Mouse (Mus musculus): ENCODE measurements around the gene Vill. TPM values are rescaled to one million over a fixed set of nuclear protein-coding genes. Genes with fewer than 3 reads are reported as not detected.
A peak's percentile ranks its signal among the peaks of the same experiment; 100 is the strongest.

Vill gene
- polyA plus RNA-seq, 1 experiment from 2014 or later, result 9.8 TPM

GRCm38 (mm10) chr9:119089437-119089836 lies 36.9 kb downstream of the Vill start:
- no peak for ATAC-seq (ENCODE audit: low FRiP score, low read depth)
- no peak overlapping the region; the same call in 1 of the 2 replicates for H3K4me2 ChIP-seq (replicated peaks)
- peaks cover 16% of the 10 kb centered on the region for H3K27me3 ChIP-seq (replicated peaks)
- peaks cover 55% of the 10 kb centered on the region for H3K4me1 ChIP-seq
- H3K9ac ChIP-seq, result no peak overlapping the region
- H3K4me3 ChIP-seq, result no peak overlapping the region
- no peaks in the 10 kb centered on the region for H3K36me3 ChIP-seq
- no peak overlapping the region for H3K27ac ChIP-seq
- H3K9me3 ChIP-seq, result no peaks in the 10 kb centered on the region
- WGBS, result 33% methylated on average over 7 of the region's 7 CpGs

GRCm38 (mm10) chr9:119090462-119090861 lies 37.9 kb downstream of the Vill start:
- Histone ChIP-seq H3K27me3 (replicated peaks) (peaks cover 20% of the 10 kb centered on the region), H3K27ac (no peak overlapping the region)
- 92% methylated on average over 5 of the region's 5 CpGs for WGBS

GRCm38 (mm10) chr9:119091581-119092310 lies 39.2 kb downstream of the Vill start:
- H3K4me2 ChIP-seq (replicated peaks), result peak overlapping the region; percentile 63
- ATAC-seq (ENCODE audit: low FRiP score, low read depth), result no peak
- H3K9me3 ChIP-seq, result no peaks in the 10 kb centered on the region
- H3K4me1 ChIP-seq, result peaks cover 45% of the 10 kb centered on the region
- H3K27ac ChIP-seq, result no peak overlapping the region
- WGBS, result 66% methylated on average over 12 of the region's 12 CpGs
- H3K4me3 ChIP-seq, result peak overlapping the region; percentile 43
- no peaks in the 10 kb centered on the region for H3K36me3 ChIP-seq
- H3K9ac ChIP-seq, result peak overlapping the region; percentile 26
- H3K27me3 ChIP-seq (replicated peaks), result peaks cover 20% of the 10 kb centered on the region

More at GRCm38 (mm10) chr9:119090462-119090861, 37.9 kb downstream of the Vill start:
- H3K4me1 ChIP-seq, result peaks cover 53% of the 10 kb centered on the region
- H3K4me3 ChIP-seq, result no peak overlapping the region
- H3K36me3 ChIP-seq, result no peaks in the 10 kb centered on the region
- H3K9ac ChIP-seq, result no peak overlapping the region
- no peak for ATAC-seq (ENCODE audit: low FRiP score, low read depth)
- H3K9me3 ChIP-seq, result no peaks in the 10 kb centered on the region
- no peak overlapping the region for H3K4me2 ChIP-seq (replicated peaks)

DNA sequence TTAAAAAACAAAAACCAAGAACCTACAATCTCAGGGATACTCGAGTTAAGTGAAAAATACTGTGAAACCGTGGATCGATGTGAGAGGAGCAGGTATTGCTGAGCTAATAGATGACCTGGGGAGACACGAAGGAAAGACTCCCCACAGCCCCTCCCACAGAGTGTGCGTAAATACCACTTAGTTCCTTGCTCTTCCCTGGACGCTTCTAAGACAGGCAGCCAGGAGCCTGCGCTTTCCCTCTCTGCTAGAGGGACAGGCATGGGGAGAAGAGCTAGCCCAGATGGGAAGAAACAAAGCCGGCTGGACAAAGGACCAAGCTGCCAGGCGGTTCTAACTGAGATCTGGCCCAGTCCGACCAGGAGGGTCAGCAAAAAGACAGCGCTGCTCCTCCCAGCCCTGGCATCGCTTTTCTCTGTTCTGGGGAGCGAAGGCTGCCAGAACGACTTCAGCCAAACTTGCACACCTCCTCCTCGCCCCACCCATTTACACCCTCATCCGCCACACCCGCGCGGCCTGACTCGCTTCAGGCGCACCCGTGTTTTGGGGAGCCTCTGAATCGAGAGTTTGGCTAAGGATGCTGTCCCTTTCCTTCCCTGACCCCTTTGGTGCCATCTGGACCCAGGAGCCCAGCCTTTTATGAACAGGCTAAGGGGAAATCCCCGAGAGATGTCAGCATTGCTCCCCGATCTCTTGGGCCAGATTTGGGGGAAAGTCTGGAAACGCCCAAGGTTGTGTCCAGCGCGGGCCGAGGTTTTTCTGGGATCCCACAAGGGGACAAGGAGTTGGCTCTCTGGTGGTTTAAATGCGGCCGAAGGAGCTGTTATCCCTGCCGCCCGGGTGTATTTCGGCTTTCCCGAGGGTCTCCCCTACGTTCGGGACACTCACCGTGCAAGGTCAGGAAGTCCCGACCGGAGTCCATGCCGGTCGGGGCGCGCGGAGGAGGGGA lies 40.2 kb downstream of the Vill start:
- H3K4me2 ChIP-seq (replicated peaks), result peak overlapping the region; percentile 63
- WGBS, result 3% methylated on average over 45 of the region's 45 CpGs
- peak overlapping the region; percentile 43 for H3K4me3 ChIP-seq
- peak overlapping the region; percentile 49 for H3K9ac ChIP-seq
- peaks cover 20% of the 10 kb centered on the region for H3K27me3 ChIP-seq (replicated peaks)
- H3K27ac ChIP-seq, result no peak overlapping the region
- peaks cover 36% of the 10 kb centered on the region for H3K4me1 ChIP-seq
- no peaks in the 10 kb centered on the region for H3K36me3 ChIP-seq
- ATAC-seq (ENCODE audit: low FRiP score, low read depth), result no peak
- no peaks in the 10 kb centered on the region for H3K9me3 ChIP-seq

- Histone ChIP-seq H3K4me3 (peak within 1 kb of the TSS; percentile 43), H3K4me2 (replicated peaks) (peak within 1 kb of the TSS; percentile 63), H3K9ac (peak within 1 kb of the TSS; percentile 49), H3K4me1 (peaks cover 27% of the 10 kb centered on the region), H3K9me3 (no peaks in the 10 kb centered on the region), H3K36me3 (no peaks in the 10 kb centered on the region), H3K27me3 (replicated peaks) (peaks cover 20% of the 10 kb centered on the region), H3K27ac (no peak within 1 kb of the TSS)
- 8% methylated on average over 45 of the region's 45 CpGs for WGBS
- peak; percentile 61 for ATAC-seq (ENCODE audit: low FRiP score, low read depth)
Measured at GRCm38 (mm10) chr9:119093419-119094295, 41.1 kb downstream of the Vill start, which contains the start of gene Plcd1. TSS of gene Plcd1 (minus strand) at chr9:119093502.

DNA sequence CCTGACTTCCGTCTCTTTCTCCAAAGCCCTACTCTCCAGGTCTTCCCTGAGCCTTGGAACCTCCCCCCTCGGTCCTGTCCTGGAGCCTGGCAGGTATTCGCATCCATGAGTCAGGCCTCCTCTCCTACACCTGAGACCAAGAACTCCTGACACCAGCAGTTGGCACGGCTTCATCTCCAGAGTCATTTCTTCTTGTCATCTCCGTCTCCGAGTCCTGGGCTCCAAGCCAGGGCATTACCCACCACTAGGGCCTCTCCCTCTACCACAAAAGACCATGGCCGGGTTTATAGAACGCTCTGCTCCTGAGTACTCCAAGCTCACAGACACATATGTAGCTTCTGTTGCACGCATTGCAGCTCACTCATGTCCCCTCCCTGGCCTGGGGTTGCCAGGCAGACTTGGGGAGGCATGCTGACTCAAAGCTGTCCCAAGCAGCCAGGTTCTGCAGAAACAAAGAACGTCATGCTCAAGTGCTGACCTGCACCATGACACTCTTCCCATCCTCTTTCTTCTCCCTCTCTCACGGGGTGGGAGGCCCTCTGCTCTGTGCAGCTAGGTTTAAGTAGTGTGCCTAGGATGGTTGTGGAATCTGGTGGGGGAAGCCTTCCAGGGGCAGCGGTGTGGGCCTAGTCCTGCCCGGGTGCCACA lies 42.0 kb downstream of the Vill start:
- 78% methylated on average over 13 of the region's 13 CpGs for WGBS
- no peak overlapping the region for H3K4me2 ChIP-seq (replicated peaks)

GRCm38 (mm10) chr9:119100177-119100898 lies 47.8 kb downstream of the Vill start:
- Histone ChIP-seq H3K9ac (no peak overlapping the region), H3K4me1 (0 out of 2 replicates have a peak, but pooled peaks cover 13% of the 10 kb centered on the region), H3K4me3 (no peak overlapping the region), H3K9me3 (no peaks in the 10 kb centered on the region), H3K4me2 (replicated peaks) (no peak overlapping the region), H3K27me3 (replicated peaks) (no peaks in the 10 kb centered on the region; the same call in 1 of the 2 replicates), H3K27ac (no peak overlapping the region), H3K36me3 (no peaks in the 10 kb centered on the region)
- ATAC-seq (ENCODE audit: low FRiP score, low read depth), result no peak
- 20% methylated on average over 15 of the region's 15 CpGs for WGBS

More for the DNA sequence above, 42.0 kb downstream of the Vill start:
- Histone ChIP-seq H3K27me3 (replicated peaks) (peaks cover 20% of the 10 kb centered on the region), H3K9me3 (no peaks in the 10 kb centered on the region), H3K4me1 (peaks cover 22% of the 10 kb centered on the region), H3K27ac (no peak overlapping the region), H3K9ac (no peak overlapping the region), H3K36me3 (no peaks in the 10 kb centered on the region), H3K4me3 (no peak overlapping the region)
- no peak for ATAC-seq (ENCODE audit: low FRiP score, low read depth)

GRCm38 (mm10) chr9:119101992-119102782 lies 49.6 kb downstream of the Vill start, which contains the start of gene Dlec1:
TSS of gene Dlec1 (plus strand) at chr9:119102478.
- Histone ChIP-seq H3K4me1 (0 out of 2 replicates have a peak, but pooled peaks cover 13% of the 10 kb centered on the region), H3K27ac (no peak within 1 kb of the TSS), H3K27me3 (replicated peaks) (no peaks in the 10 kb centered on the region; the same call in 1 of the 2 replicates), H3K9ac (peak within 1 kb of the TSS; percentile 46), H3K4me3 (peak within 1 kb of the TSS; percentile 55), H3K36me3 (no peaks in the 10 kb centered on the region), H3K4me2 (replicated peaks) (peak within 1 kb of the TSS; percentile 81), H3K9me3 (no peaks in the 10 kb centered on the region)
- WGBS, result 3% methylated on average over 44 of the region's 44 CpGs
- ATAC-seq (ENCODE audit: low FRiP score, low read depth), result peak; percentile 67

DNA sequence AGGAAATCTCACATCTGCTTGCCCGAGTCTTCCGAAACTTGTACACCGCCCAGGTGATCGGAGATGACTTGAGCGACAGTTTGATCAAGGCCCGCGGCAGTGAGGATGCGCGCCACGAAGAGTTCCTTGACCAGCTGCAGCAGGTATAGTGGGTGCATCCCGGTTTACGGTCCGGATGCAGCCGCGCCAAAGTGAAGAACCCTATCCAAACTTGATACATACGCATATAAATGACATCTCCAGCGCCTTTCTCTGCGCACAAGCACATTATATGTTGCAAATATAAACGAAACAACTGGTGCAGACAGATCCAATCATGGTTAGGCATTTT lies 50.2 kb downstream of the Vill start:
- WGBS, result 4% methylated on average over 19 of the region's 19 CpGs
- Histone ChIP-seq H3K27ac (no peak overlapping the region), H3K4me1 (0 out of 2 replicates have a peak, but pooled peaks cover 13% of the 10 kb centered on the region), H3K36me3 (no peaks in the 10 kb centered on the region), H3K9me3 (no peaks in the 10 kb centered on the region), H3K9ac (peak overlapping the region; percentile 46), H3K4me2 (replicated peaks) (peak overlapping the region; percentile 81), H3K27me3 (replicated peaks) (no peaks in the 10 kb centered on the region; the same call in 1 of the 2 replicates), H3K4me3 (peak overlapping the region; percentile 55)
- ATAC-seq (ENCODE audit: low FRiP score, low read depth), result no peak; the same call in 1 of the 2 replicates

DNA sequence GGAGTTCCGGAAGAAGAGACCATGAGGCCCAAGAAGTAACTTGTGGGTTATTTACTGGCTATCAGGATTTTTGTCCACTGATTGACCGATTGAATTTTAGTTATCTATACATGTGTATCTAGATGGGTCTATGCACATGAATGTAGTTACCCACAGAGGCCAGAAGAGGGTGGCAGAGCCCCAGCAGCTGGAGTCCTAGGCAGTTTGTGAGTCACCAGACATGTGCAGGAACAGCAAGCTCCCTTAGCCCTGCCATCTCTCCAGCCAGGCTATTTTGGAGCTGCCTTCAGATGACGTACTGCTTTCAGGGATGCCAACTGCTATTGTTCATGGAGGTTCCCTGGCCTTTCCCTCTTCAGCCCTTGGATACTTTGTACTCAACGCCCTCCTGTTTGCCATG lies 55.0 kb downstream of the Vill start:
- no peaks in the 10 kb centered on the region for H3K36me3 ChIP-seq
- no peaks in the 10 kb centered on the region for H3K9me3 ChIP-seq
- no peak overlapping the region for H3K9ac ChIP-seq
- H3K4me1 ChIP-seq, result peaks cover 13% of the 10 kb centered on the region
- no peak overlapping the region for H3K4me2 ChIP-seq (replicated peaks)
- no peaks in the 10 kb centered on the region; the same call in 1 of the 2 replicates for H3K27me3 ChIP-seq (replicated peaks)
- no peak overlapping the region for H3K4me3 ChIP-seq
- no peak for ATAC-seq (ENCODE audit: low FRiP score, low read depth)
- 88% methylated on average over 4 of the region's 4 CpGs for WGBS
- no peak overlapping the region for H3K27ac ChIP-seq
